Mouse (Mus musculus): Measurements from ENCODE around the gene Tmem59.
A peak's percentile ranks its signal among the peaks of the same experiment; 100 is the strongest.

- TF ChIP-seq POLR2A (IDR thresholded peaks at IDR 0.05; ENCODE audit: low read depth, low read length) (peak; percentile 29), CTCF (conservative IDR thresholded peaks at IDR 0.05; ENCODE audit: insufficient read depth, insufficient read length, low read depth, low read length) (no peak)
Observed at GRCm38 (mm10) chr4:107178182-107178829, at the start of gene Tmem59.
